Mouse (Mus musculus): ENCODE data around the gene Utp15. TPM values are rescaled to one million over a fixed set of nuclear protein-coding genes. Genes with fewer than 3 reads are reported as not detected.

The Utp15 gene
- total RNA-seq, 2 experiments from 2014 or later = 45.7 to 57.2 TPM

- ATAC-seq (replicated peaks; ENCODE audit: low FRiP score, low TSS enrichment, poor library complexity, severe bottlenecking) = peak; percentile 16
Measured at GRCm38 (mm10) chr13:98263458-98263987, 682 bp upstream of the Utp15 start.

DNA sequence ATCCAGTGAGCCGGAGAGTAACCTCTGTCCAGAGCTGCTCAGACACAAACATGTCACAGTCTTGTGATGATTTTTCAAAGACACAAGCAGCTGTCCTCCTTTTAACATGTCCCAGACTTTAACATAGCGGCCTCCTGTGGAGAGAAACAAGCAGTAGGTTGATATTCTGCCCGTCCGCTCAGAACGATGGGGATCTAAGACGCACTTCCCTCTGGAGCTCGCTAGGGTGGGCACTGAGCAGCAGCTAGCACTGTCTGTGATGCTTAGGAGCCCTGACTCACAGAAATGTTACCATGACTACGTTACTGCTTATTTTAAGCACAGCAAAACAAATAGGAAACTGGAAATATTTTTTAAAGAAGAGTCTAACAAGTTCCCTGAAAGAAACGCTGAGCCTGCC is 7.9 kb downstream of the Utp15 start:
- no peak for ATAC-seq (replicated peaks; ENCODE audit: low FRiP score, low TSS enrichment, poor library complexity, severe bottlenecking)

DNA sequence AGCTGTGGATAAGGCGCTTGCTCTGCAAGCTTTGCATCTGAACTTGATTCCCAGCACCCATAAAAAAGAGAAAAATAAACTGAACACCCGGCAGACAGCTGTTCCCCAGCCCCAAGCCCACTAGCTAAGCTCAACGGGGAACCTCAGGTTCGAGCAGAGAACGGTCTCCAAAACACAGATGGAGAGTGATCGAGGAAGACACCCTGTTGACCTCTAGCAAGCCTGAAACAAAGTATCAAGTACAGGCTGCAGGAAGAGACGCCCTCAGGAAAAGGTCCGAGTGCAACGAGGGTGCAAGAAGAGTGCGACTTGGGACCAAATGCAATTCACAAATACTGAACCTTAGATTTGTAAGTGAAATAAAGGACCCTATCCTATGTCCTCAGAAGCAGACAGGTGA is 13.2 kb downstream of the Utp15 start:
- no peak for ATAC-seq (replicated peaks; ENCODE audit: low FRiP score, low TSS enrichment, poor library complexity, severe bottlenecking)

- ATAC-seq (replicated peaks; ENCODE audit: low FRiP score, low TSS enrichment, poor library complexity, severe bottlenecking) = no peak
Measured at GRCm38 (mm10) chr13:98245386-98245785, 17.5 kb downstream of the Utp15 start.

DNA sequence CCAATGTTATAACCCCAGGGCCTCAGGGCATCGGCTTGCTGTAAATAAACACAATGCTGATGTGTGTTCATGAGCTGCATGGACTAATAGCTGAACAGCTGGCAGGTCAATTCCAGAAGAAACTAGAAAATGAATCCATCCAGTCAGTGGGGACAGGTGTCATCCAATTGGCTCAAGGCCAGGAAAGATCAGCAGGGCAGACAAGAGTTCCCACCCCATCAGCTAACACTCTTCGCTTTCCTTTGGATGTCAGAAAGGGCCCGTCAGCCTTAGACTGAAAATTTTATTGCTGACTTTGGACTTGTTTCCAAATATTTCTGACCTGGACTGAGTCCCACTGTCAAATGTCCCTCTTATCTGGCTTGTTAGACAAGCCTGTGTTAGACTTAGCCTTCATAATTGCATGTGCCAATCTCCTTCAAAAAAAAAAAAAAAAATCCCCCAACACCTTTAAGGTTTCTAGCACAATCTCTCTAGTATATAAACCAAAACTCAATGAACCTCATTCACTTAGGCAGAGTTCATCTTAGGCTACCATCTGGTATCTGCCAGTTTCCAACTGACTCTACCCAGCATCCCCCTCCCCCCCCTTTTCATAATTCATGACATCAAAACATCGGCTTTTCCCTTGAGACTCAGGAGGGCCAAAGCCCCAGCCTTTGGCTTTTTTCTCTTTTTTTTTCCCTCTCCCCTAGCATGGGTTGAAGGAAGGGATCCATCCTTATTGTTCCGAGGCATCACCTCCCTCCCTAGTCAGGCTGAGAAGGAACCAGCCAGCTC is 18.1 kb downstream of the Utp15 start:
- no peak for ATAC-seq (replicated peaks; ENCODE audit: low FRiP score, low TSS enrichment, poor library complexity, severe bottlenecking)

DNA sequence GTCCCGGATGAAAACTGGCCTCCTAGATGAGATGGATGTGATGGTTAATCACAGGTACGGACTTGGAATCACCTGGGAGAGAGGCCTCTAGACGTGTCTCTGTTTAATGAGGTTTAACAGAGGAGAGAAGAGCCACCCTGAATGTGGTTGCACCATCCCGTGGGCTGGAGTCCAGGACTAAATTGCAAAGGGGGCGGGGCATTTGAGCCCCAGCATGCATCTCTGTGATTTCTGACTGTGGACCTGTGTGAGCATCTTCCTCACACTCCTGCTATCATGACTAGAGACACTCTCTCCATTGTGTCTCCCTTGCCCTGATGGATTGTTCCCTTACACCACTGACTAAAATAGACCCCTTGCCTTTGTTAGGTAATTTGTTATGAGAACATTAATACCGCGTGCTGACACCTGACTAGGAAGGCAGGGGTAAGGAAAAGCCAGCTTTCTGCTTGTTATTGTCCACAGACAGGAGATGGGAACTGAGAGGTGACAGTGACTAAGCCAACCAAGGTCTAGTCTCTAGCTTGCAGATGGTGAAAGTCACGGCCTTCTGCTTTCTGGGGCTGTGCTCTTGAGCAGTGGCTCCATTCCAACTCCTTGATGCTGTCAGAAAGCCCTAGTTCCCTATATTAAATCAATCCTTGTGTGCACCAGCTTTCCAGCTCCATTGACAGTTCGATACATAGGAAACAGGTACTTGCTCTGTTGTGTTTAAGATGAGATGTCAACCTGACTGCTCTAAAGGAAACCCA is 21.1 kb downstream of the Utp15 start:
- no peak for ATAC-seq (replicated peaks; ENCODE audit: low FRiP score, low TSS enrichment, poor library complexity, severe bottlenecking)

DNA sequence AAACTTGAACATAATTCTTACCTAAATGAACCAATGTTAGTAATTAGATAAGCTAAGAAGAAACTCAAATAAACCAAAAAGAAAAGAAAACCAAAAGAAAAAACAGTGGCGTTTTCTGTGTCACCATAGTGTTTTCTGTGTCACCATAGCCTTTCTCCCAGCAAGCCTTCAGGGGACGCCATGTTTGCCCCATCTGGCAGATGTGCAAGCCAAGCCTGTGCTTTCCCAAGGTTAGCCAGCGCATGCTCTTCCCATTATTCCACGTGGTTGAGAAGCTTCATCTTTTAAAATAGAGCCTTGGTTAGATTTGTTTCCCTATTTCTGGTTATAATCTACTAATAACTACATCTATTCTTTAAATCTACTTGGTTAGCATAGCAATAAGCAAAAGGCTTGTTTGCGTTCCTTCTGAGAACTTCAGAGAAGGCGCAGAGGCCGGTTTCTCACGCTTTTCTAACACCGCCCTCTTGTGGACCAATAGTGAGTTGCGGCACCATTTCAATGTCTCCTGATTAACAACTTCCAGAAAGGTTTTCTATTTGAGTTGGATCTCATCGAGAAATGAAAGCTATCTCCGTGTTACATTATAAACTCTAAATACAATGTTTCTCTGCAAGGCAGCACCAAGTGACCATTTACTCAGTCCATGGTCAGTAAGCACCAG is 22.7 kb downstream of the Utp15 start:
- ATAC-seq (replicated peaks; ENCODE audit: low FRiP score, low TSS enrichment, poor library complexity, severe bottlenecking) = peak; percentile 69

GRCm38 (mm10) chr13:98235451-98235850 is 27.4 kb downstream of the Utp15 start:
- ATAC-seq (replicated peaks; ENCODE audit: low FRiP score, low TSS enrichment, poor library complexity, severe bottlenecking) = no peak

DNA sequence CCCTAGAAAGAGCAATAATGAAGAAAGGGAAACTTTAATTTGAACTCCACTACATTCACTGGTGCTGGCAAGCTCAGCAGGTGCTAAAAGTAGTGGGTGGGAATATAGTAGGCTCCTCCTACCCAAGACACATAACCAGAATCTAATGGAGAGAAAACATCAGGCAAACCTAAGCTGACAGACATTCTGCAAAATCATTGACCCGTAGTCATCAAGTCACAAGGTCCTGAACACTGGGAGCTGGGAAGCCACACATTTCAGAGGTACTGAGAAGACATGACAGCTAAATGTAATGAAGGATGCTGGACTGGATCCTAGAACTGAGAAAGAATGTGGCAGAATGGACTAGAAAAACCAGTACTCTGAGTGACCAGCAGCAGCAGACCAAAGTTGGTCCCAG is 32.3 kb downstream of the Utp15 start:
- ATAC-seq (replicated peaks; ENCODE audit: low FRiP score, low TSS enrichment, poor library complexity, severe bottlenecking) = no peak

DNA sequence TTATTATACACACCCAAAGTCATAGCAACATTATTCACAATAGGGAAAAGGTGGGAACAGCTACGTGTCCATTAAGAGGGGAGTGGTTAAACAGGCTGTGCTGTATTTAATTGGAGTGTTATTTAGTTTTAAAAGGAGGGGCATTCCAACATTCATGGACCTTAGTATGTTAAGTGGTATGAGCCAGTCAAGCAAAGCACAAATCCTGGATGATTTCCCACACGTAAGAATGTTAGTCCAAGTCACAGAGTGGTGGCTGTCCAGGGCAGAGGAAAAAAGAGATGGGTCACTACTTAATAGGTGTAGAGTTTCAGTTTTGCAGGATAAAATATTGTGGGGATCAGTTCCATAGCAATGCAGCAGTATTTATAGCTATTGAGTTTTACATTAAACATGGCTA is 36.6 kb downstream of the Utp15 start:
- no peak for ATAC-seq (replicated peaks; ENCODE audit: low FRiP score, low TSS enrichment, poor library complexity, severe bottlenecking)

- peak; percentile 86 for ATAC-seq (replicated peaks; ENCODE audit: low FRiP score, low TSS enrichment, poor library complexity, severe bottlenecking)
Measured at GRCm38 (mm10) chr13:98222848-98223247, 40.0 kb downstream of the Utp15 start.

GRCm38 (mm10) chr13:98210137-98210536 is 52.7 kb downstream of the Utp15 start:
- ATAC-seq (replicated peaks; ENCODE audit: low FRiP score, low TSS enrichment, poor library complexity, severe bottlenecking) = no peak

- ATAC-seq (replicated peaks; ENCODE audit: low FRiP score, low TSS enrichment, poor library complexity, severe bottlenecking) = no peak
Measured at GRCm38 (mm10) chr13:98208842-98209241, 54.0 kb downstream of the Utp15 start.

GRCm38 (mm10) chr13:98206546-98206870 is 56.3 kb downstream of the Utp15 start:
- 0 out of 2 replicates have a peak, but pooled peaks have one; percentile 8 for ATAC-seq (replicated peaks; ENCODE audit: low FRiP score, low TSS enrichment, poor library complexity, severe bottlenecking)

DNA sequence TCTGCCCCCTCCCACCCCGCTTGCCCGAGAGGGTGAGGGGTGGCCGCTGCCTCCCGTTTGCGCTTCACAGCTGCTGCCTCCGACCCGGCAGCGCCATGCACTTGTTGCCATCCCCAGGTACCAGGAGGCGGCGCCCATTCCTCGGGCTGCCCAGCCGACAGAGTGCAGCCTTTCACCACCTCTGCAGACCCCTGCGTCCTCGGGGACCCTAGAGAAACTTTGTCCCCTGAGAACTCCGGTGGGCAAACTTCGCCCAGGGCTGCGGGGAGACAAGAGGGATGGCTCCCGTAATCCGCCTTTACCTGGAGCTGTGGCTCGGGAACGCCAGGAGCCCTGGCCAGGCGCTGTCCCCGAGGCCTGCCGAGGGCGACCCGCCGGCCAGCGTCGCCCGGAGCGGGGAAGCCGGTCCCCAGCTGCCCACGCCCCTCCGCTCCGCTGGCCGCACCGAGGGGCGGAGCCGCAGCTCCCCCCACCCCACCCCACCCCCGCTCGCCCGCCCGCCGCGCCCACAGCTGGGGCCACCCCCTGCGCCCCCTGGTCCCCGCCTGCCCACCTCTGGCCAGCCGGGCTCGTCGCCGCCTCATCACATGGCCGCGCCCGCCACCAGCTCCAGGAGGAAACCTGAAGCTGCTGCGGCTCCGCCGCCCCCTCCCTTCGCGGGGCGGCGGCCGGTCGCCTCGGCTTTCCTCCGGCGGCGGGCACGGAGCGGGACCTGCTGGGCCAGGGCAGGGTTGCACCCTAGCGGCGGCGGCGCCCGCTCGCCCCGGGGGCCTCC is 56.9 kb downstream of the Utp15 start, which contains the start of gene Arhgef28:
Arhgef28 (minus strand) TSS at position 669 of the 775 bp plus-strand sequence.
- ATAC-seq (replicated peaks; ENCODE audit: low FRiP score, low TSS enrichment, poor library complexity, severe bottlenecking) = peak; percentile 85

GRCm38 (mm10) chr13:98205111-98205510 is 57.7 kb downstream of the Utp15 start:
- no peak for ATAC-seq (replicated peaks; ENCODE audit: low FRiP score, low TSS enrichment, poor library complexity, severe bottlenecking)

- ATAC-seq (replicated peaks; ENCODE audit: low FRiP score, low TSS enrichment, poor library complexity, severe bottlenecking) = no peak
Measured at GRCm38 (mm10) chr13:98204371-98204770, 58.5 kb downstream of the Utp15 start.

GRCm38 (mm10) chr13:98201436-98201835 is 61.4 kb downstream of the Utp15 start:
- no peak for ATAC-seq (replicated peaks; ENCODE audit: low FRiP score, low TSS enrichment, poor library complexity, severe bottlenecking)

Data from megakaryocyte-erythroid progenitor cell, adult 5-6 weeks (primary cell).